Mouse (Mus musculus): ENCODE results near the gene Erf. TPM values are rescaled to one million over a fixed set of nuclear protein-coding genes. Genes with fewer than 3 reads are reported as not detected.
A peak's percentile ranks its signal among the peaks of the same experiment; 100 is the strongest.

Erf gene
- 8.4 and 10.1 TPM in 2 replicates for polyA plus RNA-seq (2016; fragmentation: Nextera tagmentation; extraction: Ambion mirVana)

- Histone ChIP-seq H3K4me1 (peaks cover 54% of the 10 kb centered on the region), H3K27me3 (ENCODE audit: poor library complexity, severe bottlenecking) (no peaks in the 10 kb centered on the region), H3K9me3 (no peaks in the 10 kb centered on the region), H3K27ac (peak within 1 kb of the TSS; percentile 98), H3K4me3 (peak within 1 kb of the TSS; percentile 98), H3K36me3 (replicated peaks) (peaks cover 23% of the 10 kb centered on the region)
- WGBS = under 1% methylated on average over 65 of the region's 81 CpGs
- peak; percentile 95 for DNase-seq (ENCODE audit: extremely low spot score, low spot score)
Observed at GRCm38 (mm10) chr7:25250141-25250972, at the start of gene Erf. Erf (minus strand) TSS chr7:25250761.

DNA sequence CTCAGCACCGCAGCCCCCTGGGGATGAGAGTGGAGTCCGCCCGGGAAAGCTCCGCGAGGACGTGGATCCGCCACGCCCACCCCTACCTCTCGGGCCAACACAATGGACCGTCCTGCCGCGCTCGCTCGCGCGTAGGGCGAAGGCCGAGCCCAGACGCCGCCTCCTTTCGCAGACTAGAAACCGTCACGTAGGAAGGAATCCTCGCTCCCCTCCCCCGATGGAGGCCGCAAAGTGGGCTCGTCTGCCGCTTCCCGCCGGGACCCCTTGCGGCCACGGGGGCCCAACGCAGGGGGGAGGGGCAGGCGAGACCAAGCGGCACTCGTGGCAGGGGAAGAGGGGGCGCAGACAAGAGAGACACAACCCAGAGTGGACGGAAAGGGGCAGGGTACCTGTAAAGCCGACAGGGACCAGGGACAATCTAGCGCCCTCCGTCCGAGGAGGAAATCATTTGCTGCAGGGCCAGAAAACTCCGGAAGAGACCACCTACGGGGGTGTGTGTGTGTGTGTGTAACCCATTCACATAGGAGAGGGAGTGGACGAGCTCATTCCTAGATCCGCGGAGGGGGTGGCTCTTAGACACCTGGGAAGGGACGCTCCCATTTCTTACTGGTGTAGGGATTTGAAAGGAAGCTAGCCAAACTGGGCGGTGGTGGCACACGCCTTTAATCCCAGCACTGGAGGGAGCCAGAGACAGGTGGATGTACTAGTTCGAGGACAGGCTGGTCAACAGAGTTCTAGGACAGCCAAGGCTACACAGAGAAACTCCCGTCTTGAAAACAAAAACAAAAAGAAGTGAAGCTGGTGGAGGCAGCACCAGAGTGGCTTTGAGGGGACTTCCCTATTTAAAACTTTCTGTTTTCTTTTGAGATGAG lies 47.1 kb upstream of the Erf start, which contains the start of gene Pafah1b3:
TSS of gene Pafah1b3 (minus strand) at position 533 of the 872 bp plus-strand sequence.
- H3K36me3 ChIP-seq (replicated peaks) = peaks cover 36% of the 10 kb centered on the region
- under 1% methylated on average over 52 of the region's 52 CpGs for WGBS
- peaks cover 4% of the 10 kb centered on the region; the same call in 1 of the 2 replicates for H3K27me3 ChIP-seq (ENCODE audit: poor library complexity, severe bottlenecking)
- H3K4me1 ChIP-seq = peaks cover 37% of the 10 kb centered on the region
- H3K4me3 ChIP-seq = peak within 1 kb of the TSS; percentile 96
- 0 out of 2 replicates have a peak, but pooled peaks cover 4% of the 10 kb centered on the region for H3K9me3 ChIP-seq
- H3K27ac ChIP-seq = peak within 1 kb of the TSS; percentile 95
- peak; percentile 91 for DNase-seq (ENCODE audit: extremely low spot score, low spot score)

- Histone ChIP-seq H3K4me3 (peak overlapping the region; percentile 96), H3K27me3 (ENCODE audit: poor library complexity, severe bottlenecking) (no peaks in the 10 kb centered on the region), H3K9me3 (0 out of 2 replicates have a peak, but pooled peaks cover 4% of the 10 kb centered on the region), H3K36me3 (replicated peaks) (peaks cover 43% of the 10 kb centered on the region), H3K27ac (peak overlapping the region; percentile 95), H3K4me1 (peaks cover 40% of the 10 kb centered on the region)
- 1% methylated on average over 21 of the region's 21 CpGs for WGBS
- DNase-seq (ENCODE audit: extremely low spot score, low spot score) = peak; percentile 52
Observed at GRCm38 (mm10) chr7:25296945-25297453, 46.4 kb upstream of the Erf start.

GRCm38 (mm10) chr7:25294960-25295722 lies 44.6 kb upstream of the Erf start:
- no peak for DNase-seq (ENCODE audit: extremely low spot score, low spot score)
- H3K4me3 ChIP-seq = no peak overlapping the region; the same call in 1 of the 2 replicates
- peaks cover 62% of the 10 kb centered on the region for H3K36me3 ChIP-seq (replicated peaks)
- WGBS = 91% methylated on average over 12 of the region's 12 CpGs
- no peaks in the 10 kb centered on the region for H3K27me3 ChIP-seq (ENCODE audit: poor library complexity, severe bottlenecking)
- no peak overlapping the region for H3K27ac ChIP-seq
- no peaks in the 10 kb centered on the region for H3K9me3 ChIP-seq
- H3K4me1 ChIP-seq = peaks cover 43% of the 10 kb centered on the region

DNA sequence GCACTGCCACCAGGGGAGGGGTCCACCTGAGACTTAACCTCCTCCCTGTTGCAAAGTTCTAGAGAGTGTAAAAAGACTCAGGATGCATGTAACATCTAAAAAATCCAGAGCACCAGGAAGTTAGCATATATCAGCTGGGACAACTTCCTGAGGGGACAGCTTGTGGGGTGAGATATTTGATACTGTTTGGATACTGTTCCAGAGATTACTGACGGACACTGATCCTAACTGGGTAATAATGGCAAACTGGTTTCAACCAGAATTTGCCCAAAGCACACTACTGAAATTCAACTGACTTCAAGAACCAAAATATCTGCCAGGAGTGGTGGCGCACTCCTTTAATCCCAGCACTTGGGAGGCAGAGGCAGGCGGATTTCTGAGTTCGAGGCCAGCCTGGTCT lies 43.9 kb upstream of the Erf start:
- Histone ChIP-seq H3K9me3 (peaks cover 5% of the 10 kb centered on the region; the same call in 1 of the 2 replicates), H3K27me3 (ENCODE audit: poor library complexity, severe bottlenecking) (no peaks in the 10 kb centered on the region), H3K36me3 (replicated peaks) (peaks cover 68% of the 10 kb centered on the region), H3K27ac (no peak overlapping the region), H3K4me3 (no peak overlapping the region), H3K4me1 (peaks cover 43% of the 10 kb centered on the region)
- no peak for DNase-seq (ENCODE audit: extremely low spot score, low spot score)
- 93% methylated on average over 4 of the region's 4 CpGs for WGBS

GRCm38 (mm10) chr7:25293191-25293739 lies 42.7 kb upstream of the Erf start:
- no peak for DNase-seq (ENCODE audit: extremely low spot score, low spot score)
- 86% methylated on average over 10 of the region's 10 CpGs for WGBS
- peaks cover 81% of the 10 kb centered on the region for H3K36me3 ChIP-seq (replicated peaks)
- peaks cover 12% of the 10 kb centered on the region; the same call in 1 of the 2 replicates for H3K9me3 ChIP-seq
- H3K27ac ChIP-seq = no peak overlapping the region
- H3K27me3 ChIP-seq (ENCODE audit: poor library complexity, severe bottlenecking) = no peaks in the 10 kb centered on the region
- H3K4me1 ChIP-seq = peaks cover 38% of the 10 kb centered on the region
- no peak overlapping the region for H3K4me3 ChIP-seq

DNA sequence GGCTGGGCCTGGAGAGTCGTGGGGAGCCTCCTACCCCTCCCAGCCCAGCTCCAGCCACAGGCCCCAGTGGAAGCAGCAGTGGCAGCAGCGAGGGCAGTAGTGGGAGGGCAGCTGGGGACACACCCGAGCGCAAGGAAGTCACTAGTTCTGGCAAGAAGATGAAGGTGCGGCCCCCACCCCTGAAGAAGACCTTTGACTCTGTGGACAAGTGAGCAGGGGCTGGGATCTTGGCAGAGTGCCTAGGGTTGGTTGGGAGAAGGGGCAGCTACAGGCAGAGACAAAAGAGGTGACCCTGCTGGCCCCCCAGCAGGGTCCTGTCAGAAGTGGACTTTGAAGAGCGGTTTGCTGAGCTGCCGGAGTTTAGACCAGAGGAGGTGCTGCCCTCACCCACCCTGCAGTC lies 41.5 kb upstream of the Erf start:
- H3K36me3 ChIP-seq (replicated peaks) = peaks cover 92% of the 10 kb centered on the region

DNA sequence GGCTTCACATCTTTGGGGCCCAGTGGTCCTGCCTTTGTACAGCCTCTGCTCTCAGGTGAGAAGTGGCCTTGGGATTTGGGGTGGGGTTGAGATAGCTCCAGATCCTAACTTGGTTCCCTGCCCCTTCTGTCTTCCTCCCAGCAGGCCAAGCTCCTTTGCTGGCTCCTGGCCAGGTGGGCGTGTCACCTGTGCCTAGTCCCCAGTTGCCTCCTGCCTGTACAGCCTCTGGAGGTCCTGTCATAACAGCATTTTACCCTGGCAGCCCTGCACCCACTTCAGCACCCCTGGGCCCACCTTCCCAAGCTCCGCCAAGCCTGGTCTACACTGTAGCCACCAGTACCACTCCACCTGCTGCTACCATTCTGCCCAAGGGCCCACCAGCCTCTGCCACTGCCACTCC lies 40.4 kb upstream of the Erf start:
- Histone ChIP-seq H3K36me3 (replicated peaks) (peaks cover 100% of the 10 kb centered on the region), H3K4me3 (0 out of 2 replicates have a peak overlapping the region, but pooled peaks have one; percentile 0), H3K27me3 (ENCODE audit: poor library complexity, severe bottlenecking) (no peaks in the 10 kb centered on the region), H3K4me1 (peaks cover 18% of the 10 kb centered on the region), H3K9me3 (peaks cover 12% of the 10 kb centered on the region; the same call in 1 of the 2 replicates), H3K27ac (0 out of 2 replicates have a peak overlapping the region, but pooled peaks have one; percentile 8)
- WGBS = 94% methylated on average over 2 of the region's 2 CpGs
- no peak for DNase-seq (ENCODE audit: extremely low spot score, low spot score)

More for the DNA sequence above, 41.5 kb upstream of the Erf start:
- H3K4me1 ChIP-seq = peaks cover 30% of the 10 kb centered on the region
- H3K27me3 ChIP-seq (ENCODE audit: poor library complexity, severe bottlenecking) = no peaks in the 10 kb centered on the region
- H3K27ac ChIP-seq = 0 out of 2 replicates have a peak overlapping the region, but pooled peaks have one; percentile 1
- DNase-seq (ENCODE audit: extremely low spot score, low spot score) = no peak
- 86% methylated on average over 7 of the region's 7 CpGs for WGBS
- peaks cover 12% of the 10 kb centered on the region; the same call in 1 of the 2 replicates for H3K9me3 ChIP-seq
- H3K4me3 ChIP-seq = no peak overlapping the region

DNA sequence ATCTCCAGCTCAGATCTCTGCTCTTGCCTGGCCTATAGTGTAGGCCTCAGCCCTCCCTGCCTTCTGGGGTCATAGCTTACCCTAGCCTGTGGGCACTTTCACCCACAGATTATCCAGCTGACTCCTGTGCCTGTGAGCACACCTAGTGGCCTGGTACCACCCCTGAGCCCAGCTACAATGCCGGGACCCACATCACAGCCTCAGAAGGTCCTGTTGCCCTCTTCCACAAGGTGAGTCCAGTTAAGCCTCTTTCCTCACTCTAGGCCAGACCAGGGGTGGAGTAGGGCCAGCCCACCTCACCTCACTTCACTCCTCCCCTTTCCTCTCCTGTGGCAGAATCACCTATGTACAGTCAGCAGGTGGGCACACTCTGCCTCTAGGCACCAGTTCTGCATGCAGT lies 39.9 kb upstream of the Erf start:
- peaks cover 100% of the 10 kb centered on the region for H3K36me3 ChIP-seq (replicated peaks)
- no peaks in the 10 kb centered on the region for H3K27me3 ChIP-seq (ENCODE audit: poor library complexity, severe bottlenecking)
- 0 out of 2 replicates have a peak overlapping the region, but pooled peaks have one; percentile 0 for H3K4me3 ChIP-seq
- peaks cover 20% of the 10 kb centered on the region for H3K4me1 ChIP-seq
- 0 out of 2 replicates have a peak overlapping the region, but pooled peaks have one; percentile 8 for H3K27ac ChIP-seq
- 100% methylated on average over 1 of the region's 1 CpGs for WGBS
- peaks cover 12% of the 10 kb centered on the region; the same call in 1 of the 2 replicates for H3K9me3 ChIP-seq
- no peak for DNase-seq (ENCODE audit: extremely low spot score, low spot score)

- DNase-seq (ENCODE audit: extremely low spot score, low spot score) = no peak
- Histone ChIP-seq H3K27me3 (ENCODE audit: poor library complexity, severe bottlenecking) (no peaks in the 10 kb centered on the region), H3K27ac (no peak overlapping the region), H3K9me3 (peaks cover 12% of the 10 kb centered on the region; the same call in 1 of the 2 replicates), H3K4me1 (peaks cover 25% of the 10 kb centered on the region), H3K4me3 (no peak overlapping the region), H3K36me3 (replicated peaks) (peaks cover 100% of the 10 kb centered on the region)
- 93% methylated on average over 3 of the region's 3 CpGs for whole genome bisulfite sequencing
Observed at GRCm38 (mm10) chr7:25289925-25290324, 39.4 kb upstream of the Erf start.

- no peak overlapping the region for H3K4me3 ChIP-seq
- DNase-seq (ENCODE audit: extremely low spot score, low spot score) = no peak
- H3K4me1 ChIP-seq = peaks cover 37% of the 10 kb centered on the region
- H3K27ac ChIP-seq = no peak overlapping the region
- peaks cover 95% of the 10 kb centered on the region for H3K36me3 ChIP-seq (replicated peaks)
- WGBS = 89% methylated on average over 3 of the region's 3 CpGs
- H3K9me3 ChIP-seq = peaks cover 12% of the 10 kb centered on the region; the same call in 1 of the 2 replicates
- no peaks in the 10 kb centered on the region for H3K27me3 ChIP-seq (ENCODE audit: poor library complexity, severe bottlenecking)
Observed at GRCm38 (mm10) chr7:25288721-25289120, 38.2 kb upstream of the Erf start.
